Mouse (Mus musculus): ENCODE data around the gene Usp2.

DNA sequence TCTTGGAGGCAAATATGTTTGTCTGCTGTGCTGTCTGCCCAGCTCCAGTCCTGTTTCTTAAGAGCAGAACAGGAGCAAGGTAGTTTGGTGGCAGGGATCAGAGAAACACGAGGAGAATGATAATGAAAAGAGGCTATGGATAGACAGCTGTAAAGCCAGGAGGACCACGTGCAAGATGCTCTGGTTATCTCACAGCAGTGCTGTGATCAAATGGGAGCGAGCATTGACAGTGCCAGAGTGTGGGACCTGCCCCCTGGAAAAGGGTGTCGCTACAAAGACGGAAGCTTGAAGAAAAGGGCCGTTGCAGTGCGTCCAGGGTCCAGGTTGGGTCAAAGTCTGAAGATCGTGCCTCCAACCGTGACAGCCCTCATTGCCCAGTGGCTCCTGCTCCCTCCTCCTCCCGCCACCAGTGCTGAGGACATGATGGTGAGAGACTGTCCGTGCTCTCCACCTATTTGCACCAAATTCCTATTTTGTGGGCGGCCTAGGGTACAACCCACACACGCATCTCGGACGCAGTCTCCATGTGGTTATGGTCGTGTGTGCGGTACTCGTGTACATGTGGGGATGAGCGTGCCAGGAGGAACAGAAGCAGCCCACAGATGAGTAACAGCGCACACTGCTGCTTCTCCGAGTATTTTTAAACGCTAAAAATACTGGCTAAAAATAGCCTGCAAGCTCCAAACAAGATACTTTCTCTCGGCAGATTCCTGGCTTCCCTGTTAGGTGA, 16.7 kb downstream of the Usp2 start:
- TF ChIP-seq POLR2A (IDR thresholded peaks at IDR 0.05; ENCODE audit: control insufficient read depth, low read depth, low read length), result no peak
- TF ChIP-seq CTCF (IDR thresholded peaks at IDR 0.05; ENCODE audit: control insufficient read depth, insufficient read depth, insufficient replicate concordance, low read depth, low read length), result no peak
